Mouse (Mus musculus) testis, adult 2 months (tissue): ENCODE measurements around the gene Selenoi.
"Not testable (repeated sequence)": the region's sequence is repeated elsewhere in the genome, so short reads cannot be mapped to it uniquely, and the experiment has no call there.

ENCODE experiments used
- CTCF ChIP-seq: fragments of 200-500 bp; IDR thresholded peaks from 2 replicates; pipeline ENCODE4 v1.5.1; 2012; ENCODE audit warnings: low read depth, mild to moderate bottlenecking, inconsistent platforms, low read length, moderate library complexity; ENCODE audit not compliant: control insufficient read depth, insufficient read depth, insufficient replicate concordance
- POLR2A ChIP-seq: fragments of 200-500 bp; IDR thresholded peaks from 2 replicates; pipeline ENCODE4 v1.6.1; 2012; ENCODE audit warnings: low read depth, mild to moderate bottlenecking, inconsistent platforms, low read length, moderate library complexity; ENCODE audit not compliant: control insufficient read depth

- TF ChIP-seq CTCF, POLR2A: not testable (repeated sequence)
Observed at GRCm38 (mm10) chr5:30210758-30211157, 21.6 kb upstream of the Selenoi start.
